Mouse (Mus musculus) heart, embryonic 11.5 days (tissue): ENCODE data around the gene Glod5. TPM values are rescaled to one million over a fixed set of nuclear protein-coding genes. Genes with fewer than 3 reads are reported as not detected.
"Not testable (repeated sequence)": the region's sequence is repeated elsewhere in the genome, so short reads cannot be mapped to it uniquely, and the experiment has no call there.

Experiments used
- ATAC-seq: fragments of 200-750 bp; cut with Nextera tagmentation; replicated peaks from 2 replicates; pipeline ENCODE4 v1.8.0; 2017; ENCODE audit warnings: moderate library complexity; ENCODE audit not compliant: insufficient number of reproducible peaks, low FRiP score, low TSS enrichment
- H3K27ac ChIP-seq: fragments of 300-500 bp; sonication (generic); 2 replicates; pipeline ENCODE4 v1.5.1; 2014; ENCODE audit warnings: mild to moderate bottlenecking, low read depth, low read length
- H3K27me3 ChIP-seq: fragments of 300-500 bp; sonication (generic); 2 replicates; pipeline ENCODE4 v1.6.1; 2014; ENCODE audit warnings: mild to moderate bottlenecking, low read length, mixed read lengths; ENCODE audit not compliant: control insufficient read depth, insufficient read depth
- H3K36me3 ChIP-seq: fragments of 300-500 bp; sonication (generic); 2 replicates; pipeline ENCODE4 v1.6.1; 2014; ENCODE audit warnings: mild to moderate bottlenecking, low read length, moderate library complexity, mixed read lengths; ENCODE audit not compliant: control insufficient read depth, insufficient read depth
- H3K4me1 ChIP-seq: fragments of 300-500 bp; sonication (generic); 2 replicates; pipeline ENCODE4 v1.6.1; 2014; ENCODE audit warnings: low read length; ENCODE audit not compliant: control insufficient read depth, insufficient read depth
- H3K4me2 ChIP-seq: fragments of 300-500 bp; sonication (generic); 2 replicates; pipeline ENCODE4 v1.6.1; 2014; ENCODE audit warnings: mild to moderate bottlenecking, moderate library complexity
- H3K4me3 ChIP-seq: fragments of 300-500 bp; sonication (generic); 2 replicates; pipeline ENCODE4 v1.5.1; 2014; ENCODE audit warnings: low read depth, low read length
- H3K9ac ChIP-seq: fragments of 300-500 bp; sonication (generic); 2 replicates; pipeline ENCODE4 v1.6.1; 2014; ENCODE audit warnings: mild to moderate bottlenecking, low read depth, low read length, moderate library complexity
- H3K9me3 ChIP-seq: fragments of 300-500 bp; sonication (generic); replicated peaks from 2 replicates; pipeline ENCODE4 v1.6.1; 2016; ENCODE audit warnings: low read length; ENCODE audit not compliant: control insufficient read depth
- WGBS: fragments of 180-500 bp; shearing (Covaris S2); extraction: QIAGEN DNeasy Blood & Tissue Kit; methylation state at CpG from one replicate; pipeline ENCODE4 v1.1.7; 2014; ENCODE audit not compliant: insufficient replicate concordance; 5-methylcytosine and 5-hydroxymethylcytosine counted together
- polyA plus RNA-seq: library from polyadenylated mRNA; unstranded; fragments of >200 nt; fragmentation: Nextera tagmentation; extraction: Ambion mirVana; gene quantifications from 2 replicates; pipeline ENCODE4 v1.2.1, GENCODE M21; 2014

Gene Glod5
- polyA plus RNA-seq, 1 experiment from 2014 or later, result not detected

DNA sequence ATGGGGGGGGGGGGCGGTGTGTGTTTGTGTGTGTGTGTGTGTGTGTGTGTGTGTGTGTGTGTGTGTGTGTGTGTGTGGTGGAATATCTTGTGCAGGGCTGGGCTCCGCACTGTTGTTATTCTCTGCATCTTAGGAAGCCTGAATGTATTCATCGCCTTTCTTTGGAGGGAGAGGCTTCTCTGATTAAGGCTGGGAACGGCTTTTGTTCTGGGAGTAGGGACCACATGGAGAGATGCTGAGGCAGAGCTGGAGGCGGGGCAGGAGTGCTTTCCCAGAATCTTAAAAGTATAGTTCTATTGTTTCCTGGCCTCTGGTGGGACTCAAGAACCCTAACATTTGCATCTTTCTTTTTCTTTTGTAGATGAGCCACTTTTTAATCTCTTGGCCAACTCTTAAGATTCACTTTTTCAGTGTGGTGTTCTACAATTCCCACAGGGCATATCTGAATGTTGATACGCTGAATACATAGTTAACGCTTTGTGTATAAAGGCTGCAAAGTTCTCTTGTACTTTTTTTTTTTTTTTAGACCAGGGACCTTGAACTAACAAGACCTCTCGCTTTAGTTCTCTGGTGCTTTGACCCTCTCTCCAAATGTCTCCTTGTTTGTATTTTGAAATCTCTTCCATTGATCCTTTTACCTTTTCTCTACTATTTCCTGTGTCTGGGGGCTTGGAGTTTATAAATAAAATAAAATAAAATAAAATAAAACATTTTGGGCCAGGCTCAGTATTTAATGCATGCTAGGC is 4.5 kb downstream of the Glod5 start:
- Histone ChIP-seq H3K36me3 (no peaks in the 10 kb centered on the region), H3K4me2 (no peak overlapping the region), H3K4me1 (no peaks in the 10 kb centered on the region), H3K4me3 (no peak overlapping the region), H3K27me3 (no peaks in the 10 kb centered on the region), H3K9ac (no peak overlapping the region), H3K9me3 (no peaks in the 10 kb centered on the region), H3K27ac (no peak overlapping the region)
- ATAC-seq, result no peak
- WGBS, result 41% methylated on average over 7 of the region's 8 CpGs

- 16% methylated on average over 2 of the region's 2 CpGs for WGBS
- ATAC-seq, result no peak
These were observed 5.1 kb downstream of the Glod5 start for GRCm38 (mm10) chrX:8013157-8013556.

DNA sequence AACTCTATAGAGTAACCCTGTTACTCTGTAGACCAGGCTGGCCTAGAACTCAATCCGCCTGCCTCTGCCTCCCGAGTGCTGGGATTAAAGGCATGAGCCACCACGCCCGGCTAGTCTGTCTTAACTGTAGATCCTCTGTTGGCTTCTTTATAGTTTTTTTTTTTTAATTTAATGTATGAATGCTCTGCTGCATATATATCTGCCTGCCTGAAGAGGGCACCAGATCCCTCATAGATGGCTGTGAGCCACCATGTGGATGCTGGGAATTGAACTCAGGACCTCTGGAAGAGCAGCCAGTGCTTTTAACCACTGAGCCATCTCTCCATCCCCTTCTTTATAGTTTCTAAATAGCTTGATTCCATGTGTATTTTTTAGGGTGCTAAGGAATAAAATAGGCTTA is 8.9 kb downstream of the Glod5 start:
- H3K4me2 ChIP-seq, ATAC-seq, H3K9ac ChIP-seq, H3K27me3 ChIP-seq, H3K4me3 ChIP-seq, H3K36me3 ChIP-seq, H3K9me3 ChIP-seq, H3K27ac ChIP-seq, H3K4me1 ChIP-seq: not testable (repeated sequence)
- WGBS, result 75% methylated on average over 4 of the region's 4 CpGs

More at GRCm38 (mm10) chrX:8013157-8013556, 5.1 kb downstream of the Glod5 start:
- Histone ChIP-seq H3K4me1 (no peaks in the 10 kb centered on the region), H3K27me3 (no peaks in the 10 kb centered on the region), H3K9me3 (no peaks in the 10 kb centered on the region), H3K36me3 (no peaks in the 10 kb centered on the region), H3K27ac (no peak overlapping the region), H3K9ac (no peak overlapping the region), H3K4me2 (no peak overlapping the region), H3K4me3 (no peak overlapping the region)

DNA sequence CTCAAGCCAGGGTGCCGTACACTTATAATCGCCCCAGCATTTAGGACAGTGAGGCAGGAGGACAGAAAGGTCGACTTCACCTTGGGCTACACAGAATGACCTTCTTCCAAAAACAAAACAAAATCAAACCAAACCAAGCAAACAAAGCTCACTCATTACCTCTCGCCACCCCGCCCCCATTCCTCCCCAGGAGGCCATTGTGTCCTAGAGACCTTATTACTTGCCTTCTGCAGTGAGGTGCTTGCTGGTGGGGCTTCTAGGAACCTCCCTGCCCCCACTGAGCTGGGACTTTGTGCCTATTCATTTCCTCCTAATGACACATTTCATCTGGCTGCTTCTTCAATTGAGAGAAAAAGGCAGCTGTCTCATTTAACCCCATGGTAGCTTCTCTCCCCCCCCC is 9.7 kb downstream of the Glod5 start:
- Histone ChIP-seq H3K27ac (no peak overlapping the region), H3K9ac (no peak overlapping the region), H3K4me3 (no peak overlapping the region), H3K4me1 (no peaks in the 10 kb centered on the region), H3K9me3 (no peaks in the 10 kb centered on the region), H3K4me2 (no peak overlapping the region), H3K36me3 (no peaks in the 10 kb centered on the region), H3K27me3 (no peaks in the 10 kb centered on the region)
- ATAC-seq, result no peak
- WGBS, result 49% methylated on average over 5 of the region's 5 CpGs

GRCm38 (mm10) chrX:8002971-8003370 is 15.3 kb downstream of the Glod5 start:
- H3K4me3 ChIP-seq, result no peak overlapping the region
- H3K4me1 ChIP-seq, result no peaks in the 10 kb centered on the region
- H3K27ac ChIP-seq, result no peak overlapping the region
- whole genome bisulfite sequencing, result 54% methylated on average over 4 of the region's 4 CpGs
- no peak overlapping the region for H3K9ac ChIP-seq
- H3K36me3 ChIP-seq, result no peaks in the 10 kb centered on the region
- no peak overlapping the region for H3K4me2 ChIP-seq
- no peaks in the 10 kb centered on the region for H3K27me3 ChIP-seq
- H3K9me3 ChIP-seq, result no peaks in the 10 kb centered on the region
- ATAC-seq, result no peak

- Histone ChIP-seq H3K4me2 (no peak overlapping the region), H3K36me3 (no peaks in the 10 kb centered on the region), H3K4me3 (no peak overlapping the region), H3K4me1 (no peaks in the 10 kb centered on the region), H3K9me3 (no peaks in the 10 kb centered on the region), H3K27me3 (no peaks in the 10 kb centered on the region), H3K27ac (no peak overlapping the region), H3K9ac (no peak overlapping the region)
- ATAC-seq, result no peak
- WGBS, result 33% methylated on average over 5 of the region's 5 CpGs
These were observed 16.3 kb downstream of the Glod5 start for GRCm38 (mm10) chrX:8002001-8002400.

- 71% methylated on average over 3 of the region's 3 CpGs for WGBS
- no peak overlapping the region for H3K4me2 ChIP-seq
- no peaks in the 10 kb centered on the region for H3K9me3 ChIP-seq
- H3K4me3 ChIP-seq, result no peak overlapping the region
- H3K36me3 ChIP-seq, result no peaks in the 10 kb centered on the region
- no peaks in the 10 kb centered on the region for H3K27me3 ChIP-seq
- no peaks in the 10 kb centered on the region for H3K4me1 ChIP-seq
- no peak overlapping the region for H3K9ac ChIP-seq
- no peak for ATAC-seq
- no peak overlapping the region for H3K27ac ChIP-seq
These were observed 17.6 kb downstream of the Glod5 start for GRCm38 (mm10) chrX:8000546-8001192.

GRCm38 (mm10) chrX:7993068-7993735 is 25.1 kb downstream of the Glod5 start:
- H3K4me3 ChIP-seq, result no peak overlapping the region
- H3K36me3 ChIP-seq, result no peaks in the 10 kb centered on the region
- H3K9ac ChIP-seq, result no peak overlapping the region
- ATAC-seq, result peak; percentile 55; the same call in 1 of the 2 replicates
- H3K27me3 ChIP-seq, result no peaks in the 10 kb centered on the region
- H3K4me2 ChIP-seq, result no peak overlapping the region
- 50% methylated on average over 10 of the region's 10 CpGs for WGBS
- H3K27ac ChIP-seq, result peak overlapping the region; percentile 54
- no peaks in the 10 kb centered on the region for H3K9me3 ChIP-seq
- H3K4me1 ChIP-seq, result no peaks in the 10 kb centered on the region
